Mouse (Mus musculus) E14TG2a.4 (cell line): ENCODE results near the gene Mfsd4b1.

Experiments
- CTCF ChIP-seq: conservative IDR thresholded peaks from 2 replicates; pipeline ENCODE4 v1.5.1; 2014; ENCODE audit warnings: low read length
- POU5F1 ChIP-seq: IDR thresholded peaks from 2 replicates; pipeline ENCODE4 v1.6.1; 2014; ENCODE audit warnings: low read length, borderline replicate concordance

- TF ChIP-seq CTCF (no peak), POU5F1 (no peak)
Measured at GRCm38 (mm10) chr10:40041339-40041738, 16.3 kb upstream of the Mfsd4b1 start.
